Comparison of ENCODE assay signal across 30 mouse cellular contexts in genomic region chrX:38159097-38159496, GRCm38 (mm10). TPM values are rescaled to one million over a fixed set of nuclear protein-coding genes. Genes with fewer than 3 reads are reported as not detected.
DNase-seq lines count a peak whose midpoint lies in the region; ATAC-seq and TF ChIP-seq lines count a peak whose summit lies in the region.
"Had no signal": no experiment of that assay in that cellular context is flagged by ENCODE, and none has a peak within 500 bp of the region (broad histone marks: within the 10 kb centered on the region; RNA-seq: fewer than 3 reads in every experiment).

No protein-coding gene starts in this region.

- TF ChIP-seq CTCF in gastrocnemius, adult 2 months (IDR thresholded peaks at IDR 0.05), result peak; percentile 20; the same call in 1 of the 2 replicates
- TF ChIP-seq CTCF in layer of hippocampus, adult 2 months (conservative IDR thresholded peaks at IDR 0.05), result peak; percentile 57
- peak; percentile 45 for TF ChIP-seq CTCF in midbrain, postnatal 0 days (IDR thresholded peaks at IDR 0.05)

- no peak overlapping the region for H3K9ac ChIP-seq in midbrain, postnatal 0 days (replicated peaks; ENCODE audit: low read length, poor library complexity, severe bottlenecking)
- no peak overlapping the region for H3K9ac ChIP-seq in midbrain, embryonic 11.5 days (ENCODE audit: low read length)
- H3K9ac ChIP-seq: forebrain, embryonic 15.5 days; limb, embryonic 12.5 days; liver, embryonic 12.5 days; lung, embryonic 15.5 days; midbrain, embryonic 12.5 days; stomach, embryonic 15.5 days had no signal

- ATAC-seq in midbrain, postnatal 0 days (ENCODE audit: low FRiP score), result no peak
- no peak for ATAC-seq in midbrain, embryonic 11.5 days (ENCODE audit: low FRiP score)
- ATAC-seq: activated CD4-positive, CD25-positive, alpha-beta regulatory T cell, adult 4 months; forebrain, embryonic 15.5 days; liver, embryonic 12.5 days had no signal

- no peak overlapping the region for H3K4me3 ChIP-seq in gastrocnemius, adult 2 months
- no peak overlapping the region for H3K4me3 ChIP-seq in layer of hippocampus, adult 2 months
- H3K4me3 ChIP-seq in midbrain, postnatal 0 days (ENCODE audit: low read depth, low read length), result no peak overlapping the region
- no peak overlapping the region for H3K4me3 ChIP-seq in midbrain, embryonic 11.5 days (ENCODE audit: low read depth, low read length)
- H3K4me3 ChIP-seq: forebrain, embryonic 15.5 days; hindbrain, embryonic 10.5 days; limb, embryonic 12.5 days; liver, embryonic 12.5 days; lung, embryonic 15.5 days; midbrain, embryonic 12.5 days; stomach, embryonic 15.5 days had no signal

- intact Hi-C loops in gastrocnemius, adult 2 months (cut with DNase I), result no loop called here

- no peak for DNase-seq in gastrocnemius, adult 2 months
- DNase-seq in gastrocnemius, postnatal 25 days, result no peak
- no peak for DNase-seq in layer of hippocampus, adult 2 months (ENCODE audit: low spot score in 2 of 2)
- no peak for DNase-seq in layer of hippocampus, postnatal 14 days (ENCODE audit: low spot score in 2 of 2)
- DNase-seq in midbrain, postnatal 0 days (ENCODE audit: low spot score), result no peak
- no peak for DNase-seq in midbrain, embryonic 11.5 days (ENCODE audit: low spot score, missing footprints)
- no peak for DNase-seq in c-Kit-positive CD71-positive TER-119-positive erythroid progenitor cells, embryonic 14.5 days (ENCODE audit: low spot score)
- DNase-seq: adrenal gland, postnatal 10 days; cerebellum, adult 8-10 months; kidney, adult 2 months; kidney, postnatal 10 days; thymus, adult 2 months; thymus, postnatal 4 days had no signal

- 70% methylated on average over 1 of the region's 1 CpGs for WGBS in midbrain, postnatal 0 days
- WGBS in midbrain, embryonic 11.5 days, result 62% methylated on average over 1 of the region's 1 CpGs

- H3K4me1 ChIP-seq in midbrain, postnatal 0 days (ENCODE audit: insufficient read depth, low read length), result no peaks in the 10 kb centered on the region
- H3K4me1 ChIP-seq in midbrain, embryonic 11.5 days (ENCODE audit: control insufficient read depth, insufficient read depth, low read length), result no peaks in the 10 kb centered on the region
- H3K4me1 ChIP-seq: forebrain, embryonic 15.5 days; hindbrain, embryonic 10.5 days; limb, embryonic 12.5 days; liver, embryonic 12.5 days; lung, embryonic 15.5 days; midbrain, embryonic 12.5 days; stomach, embryonic 15.5 days had no signal

- H3K27me3 ChIP-seq in midbrain, postnatal 0 days (ENCODE audit: insufficient read depth, low read length), result no peaks in the 10 kb centered on the region
- H3K27me3 ChIP-seq in midbrain, embryonic 11.5 days (ENCODE audit: control insufficient read depth, insufficient read depth, low read length), result no peaks in the 10 kb centered on the region
- H3K27me3 ChIP-seq: forebrain, embryonic 15.5 days; limb, embryonic 12.5 days; liver, embryonic 12.5 days; lung, embryonic 15.5 days; midbrain, embryonic 12.5 days; stomach, embryonic 15.5 days had no signal

- H3K36me3 ChIP-seq in midbrain, postnatal 0 days (ENCODE audit: insufficient read depth, low read length), result no peaks in the 10 kb centered on the region
- H3K36me3 ChIP-seq in midbrain, embryonic 11.5 days (ENCODE audit: control insufficient read depth, insufficient read depth, low read length), result no peaks in the 10 kb centered on the region
- H3K36me3 ChIP-seq: forebrain, embryonic 15.5 days; G1E; hindbrain, embryonic 10.5 days; limb, embryonic 12.5 days; liver, embryonic 12.5 days; lung, embryonic 15.5 days; midbrain, embryonic 12.5 days; stomach, embryonic 15.5 days had no signal

- no peak overlapping the region for H3K4me2 ChIP-seq in midbrain, postnatal 0 days (ENCODE audit: low read depth, low read length, poor library complexity, severe bottlenecking)
- no peak overlapping the region for H3K4me2 ChIP-seq in midbrain, embryonic 11.5 days
- H3K4me2 ChIP-seq: forebrain, embryonic 15.5 days; limb, embryonic 12.5 days; liver, embryonic 12.5 days; lung, embryonic 15.5 days; midbrain, embryonic 12.5 days; stomach, embryonic 15.5 days had no signal

- no peak overlapping the region for H3K27ac ChIP-seq in gastrocnemius, adult 2 months
- H3K27ac ChIP-seq in layer of hippocampus, adult 2 months, result no peak overlapping the region
- H3K27ac ChIP-seq in midbrain, postnatal 0 days (ENCODE audit: low read depth, low read length), result no peak overlapping the region
- H3K27ac ChIP-seq in midbrain, embryonic 11.5 days (ENCODE audit: low read depth, low read length), result no peak overlapping the region
- H3K27ac ChIP-seq: forebrain, embryonic 15.5 days; hindbrain, embryonic 10.5 days; limb, embryonic 12.5 days; liver, embryonic 12.5 days; lung, embryonic 15.5 days; midbrain, embryonic 12.5 days; stomach, embryonic 15.5 days had no signal

- no peaks in the 10 kb centered on the region for H3K9me3 ChIP-seq in midbrain, postnatal 0 days (ENCODE audit: low read length)
- no peaks in the 10 kb centered on the region for H3K9me3 ChIP-seq in midbrain, embryonic 11.5 days (ENCODE audit: control insufficient read depth, low read length)
- H3K9me3 ChIP-seq: forebrain, embryonic 15.5 days; G1E; hindbrain, embryonic 10.5 days; limb, embryonic 12.5 days; liver, embryonic 12.5 days; lung, embryonic 15.5 days; midbrain, embryonic 12.5 days; stomach, embryonic 15.5 days had no signal

RNA-seq across cellular contexts. Expression of gene Zbtb33, which starts 30.5 kb away (rescaled TPM):
- total RNA-seq in gastrocnemius, adult 2 months (2021), result 1 to 10 TPM; 5.7 to 7.7 TPM
- 1 to 10 TPM; 6.1 to 6.2 TPM for total RNA-seq in gastrocnemius, postnatal 25 days (2021)
- 10 to 100 TPM; 23.0 to 24.7 TPM for total RNA-seq in layer of hippocampus, adult 2 months (2021)
- 10 to 100 TPM; 21.6 to 22.8 TPM for total RNA-seq in layer of hippocampus, postnatal 14 days (2021)
- 27.3 and 33.0 TPM in 2 replicates for total RNA-seq in midbrain, postnatal 0 days (2014; rRNA removed)
- 3.3 and 3.7 TPM in 2 replicates for polyA plus RNA-seq in midbrain, postnatal 0 days (2015; fragmentation: Nextera tagmentation; extraction: Ambion mirVana)
- 9.2 and 10.7 TPM in 2 replicates for polyA plus RNA-seq in midbrain, embryonic 11.5 days (2014; fragmentation: Nextera tagmentation; extraction: Ambion mirVana)

RNA-seq across cellular contexts. Expression of gene Rhox13, which starts 38.1 kb away (rescaled TPM):
- not detected for total RNA-seq in gastrocnemius, adult 2 months (2021)
- total RNA-seq in gastrocnemius, postnatal 25 days (2021), result not detected
- not detected for total RNA-seq in layer of hippocampus, adult 2 months (2021)
- not detected for total RNA-seq in layer of hippocampus, postnatal 14 days (2021)
- not detected in 2 replicates for total RNA-seq in midbrain, postnatal 0 days (2014; rRNA removed)
- polyA plus RNA-seq in midbrain, postnatal 0 days (2015; fragmentation: Nextera tagmentation; extraction: Ambion mirVana), result not detected in 2 replicates
- not detected in 2 replicates for polyA plus RNA-seq in midbrain, embryonic 11.5 days (2014; fragmentation: Nextera tagmentation; extraction: Ambion mirVana)
- total RNA-seq: adrenal gland, postnatal 10 days; G1E; gastrocnemius, postnatal 4 days; layer of hippocampus, postnatal 25 days; left cerebral cortex, postnatal 14 days; megakaryocyte progenitor cell, adult 5-6 weeks; monocyte, adult 5-6 weeks; neutrophil, adult 5-6 weeks had no signal
- polyA plus RNA-seq: activated CD4-positive, CD25-positive, alpha-beta regulatory T cell, adult 4 months; embryonic facial prominence, embryonic 14.5 days; forebrain, embryonic 15.5 days; G1E; heart, embryonic 16.5 days; hindbrain, embryonic 10.5 days; kidney, adult 2 months; limb, embryonic 12.5 days; liver, embryonic 12.5 days; lung, embryonic 15.5 days; midbrain, embryonic 12.5 days; stomach, embryonic 15.5 days; thymus, adult 2 months had no signal

RNA-seq across cellular contexts. Expression of gene Rhox12, which starts 48.4 kb away (rescaled TPM):
- total RNA-seq in gastrocnemius, adult 2 months (2021), result not detected
- total RNA-seq in gastrocnemius, postnatal 25 days (2021), result not detected
- not detected for total RNA-seq in layer of hippocampus, adult 2 months (2021)
- total RNA-seq in layer of hippocampus, postnatal 14 days (2021), result not detected
- not detected in 2 replicates for total RNA-seq in midbrain, postnatal 0 days (2014; rRNA removed)
- not detected in 2 replicates for polyA plus RNA-seq in midbrain, postnatal 0 days (2015; fragmentation: Nextera tagmentation; extraction: Ambion mirVana)
- not detected in 2 replicates for polyA plus RNA-seq in midbrain, embryonic 11.5 days (2014; fragmentation: Nextera tagmentation; extraction: Ambion mirVana)
- total RNA-seq: adrenal gland, postnatal 10 days; G1E; gastrocnemius, postnatal 4 days; layer of hippocampus, postnatal 25 days; left cerebral cortex, postnatal 14 days; megakaryocyte progenitor cell, adult 5-6 weeks; monocyte, adult 5-6 weeks; neutrophil, adult 5-6 weeks had no signal
- polyA plus RNA-seq: activated CD4-positive, CD25-positive, alpha-beta regulatory T cell, adult 4 months; embryonic facial prominence, embryonic 14.5 days; forebrain, embryonic 15.5 days; G1E; heart, embryonic 16.5 days; hindbrain, embryonic 10.5 days; kidney, adult 2 months; limb, embryonic 12.5 days; liver, embryonic 12.5 days; lung, embryonic 15.5 days; midbrain, embryonic 12.5 days; stomach, embryonic 15.5 days had no signal
